Mouse (Mus musculus) bone marrow, adult 2 months (tissue): ENCODE data around the gene Pdik1l. TPM values are rescaled to one million over a fixed set of nuclear protein-coding genes. Genes with fewer than 3 reads are reported as not detected.

ENCODE experiments used
- H3K27ac ChIP-seq: fragments of 200-500 bp; 2 replicates; pipeline ENCODE4 v1.5.1; 2012; ENCODE audit warnings: low read depth, mild to moderate bottlenecking, control low read depth, inconsistent platforms, low read length; ENCODE audit not compliant: control insufficient read depth, poor library complexity, insufficient read depth
- H3K4me1 ChIP-seq: fragments of 200-500 bp; 2 replicates; pipeline ENCODE4 v1.6.1; 2011; ENCODE audit warnings: low read length; ENCODE audit not compliant: control insufficient read depth, insufficient read depth
- H3K4me3 ChIP-seq: fragments of 200-500 bp; replicated peaks from 2 replicates; pipeline ENCODE3; 2011; ENCODE audit warnings: mild to moderate bottlenecking, low read depth, low read length, control low read depth; ENCODE audit not compliant: control insufficient read depth
- CTCF ChIP-seq: fragments of 200-500 bp; IDR thresholded peaks from 2 replicates; pipeline ENCODE4 v1.5.1; 2011; ENCODE audit warnings: low read length, control low read depth; ENCODE audit not compliant: control insufficient read depth, insufficient read depth
- POLR2A ChIP-seq: fragments of 200-500 bp; IDR thresholded peaks from 2 replicates; pipeline ENCODE4 v1.6.1; 2011; ENCODE audit warnings: low read depth, mild to moderate bottlenecking, control low read depth, low read length, borderline replicate concordance; ENCODE audit not compliant: control insufficient read depth
- WGBS: fragments of 180-500 bp; shearing (Covaris S2); methylation state at CpG from one replicate; pipeline ENCODE4 v1.1.7; 2018; 5-methylcytosine and 5-hydroxymethylcytosine counted together
- polyA plus RNA-seq: library from polyadenylated mRNA; stranded (reverse); fragments of >200 nt; gene quantifications from 2 replicates; pipeline ENCODE4 v1.2.4, GENCODE M21; 2011; ENCODE audit warnings: low replicate concordance; ENCODE audit not compliant: missing spikeins, insufficient read depth, insufficient read length

Gene Pdik1l
- polyA plus RNA-seq, 1 experiment, result 5.2 TPM

GRCm38 (mm10) chr4:134245148-134245843, 42.4 kb downstream of the Pdik1l start, which contains the start of gene Zfp593:
Gene Zfp593, minus strand, starts transcription at chr4:134245592.
- Histone ChIP-seq H3K4me1 (peaks cover 3% of the 10 kb centered on the region; the same call in 1 of the 2 replicates), H3K4me3 (peak within 1 kb of the TSS; percentile 90), H3K27ac (no peak within 1 kb of the TSS)
- TF ChIP-seq POLR2A, result peak; percentile 62; the same call in 1 of the 2 replicates
- TF ChIP-seq CTCF, result peak; percentile 77
- WGBS, result under 1% methylated on average over 60 of the region's 60 CpGs

- Histone ChIP-seq H3K4me3 (no peak within 1 kb of the TSS), H3K27ac (no peak within 1 kb of the TSS; the same call in 1 of the 2 replicates), H3K4me1 (peaks cover 3% of the 10 kb centered on the region; the same call in 1 of the 2 replicates)
- TF ChIP-seq CTCF, result no peak
- TF ChIP-seq POLR2A, result no peak
- 87% methylated on average over 17 of the region's 17 CpGs for WGBS
Measured at GRCm38 (mm10) chr4:134243516-134244250, 44.0 kb downstream of the Pdik1l start, which contains the start of gene E130218I03Rik. Gene E130218I03Rik, plus strand, starts transcription at chr4:134243662.

- Histone ChIP-seq H3K27ac (no peak overlapping the region), H3K4me1 (no peaks in the 10 kb centered on the region), H3K4me3 (no peak overlapping the region)
- WGBS, result 11% methylated on average over 10 of the region's 10 CpGs
- TF ChIP-seq POLR2A, result no peak
- TF ChIP-seq CTCF, result no peak
Measured at GRCm38 (mm10) chr4:134238686-134239085, 49.0 kb downstream of the Pdik1l start.

- WGBS, result 18% methylated on average over 18 of the region's 18 CpGs
Measured at GRCm38 (mm10) chr4:134238279-134238651, 49.4 kb downstream of the Pdik1l start, which contains the start of gene Cnksr1. Gene Cnksr1, minus strand, starts transcription at chr4:134238399.

GRCm38 (mm10) chr4:134237582-134238278, 50.0 kb downstream of the Pdik1l start:
- no peak for TF ChIP-seq POLR2A
- no peak for TF ChIP-seq CTCF
- Histone ChIP-seq H3K27ac (no peak overlapping the region), H3K4me3 (no peak overlapping the region), H3K4me1 (no peaks in the 10 kb centered on the region)
- WGBS, result 69% methylated on average over 19 of the region's 19 CpGs

More at GRCm38 (mm10) chr4:134238279-134238651, 49.4 kb downstream of the Pdik1l start, which contains the start of gene Cnksr1:
- Histone ChIP-seq H3K27ac (no peak within 1 kb of the TSS), H3K4me3 (no peak within 1 kb of the TSS), H3K4me1 (no peaks in the 10 kb centered on the region)
- no peak for TF ChIP-seq POLR2A
- no peak for TF ChIP-seq CTCF

- TF ChIP-seq CTCF, result no peak
- no peak for TF ChIP-seq POLR2A
- 67% methylated on average over 5 of the region's 5 CpGs for WGBS
- Histone ChIP-seq H3K4me3 (no peak overlapping the region), H3K27ac (no peak overlapping the region), H3K4me1 (no peaks in the 10 kb centered on the region)
Measured at GRCm38 (mm10) chr4:134234876-134235275, 52.8 kb downstream of the Pdik1l start.

- TF ChIP-seq POLR2A (no peak), CTCF (no peak)
- Histone ChIP-seq H3K4me3 (no peak overlapping the region), H3K27ac (no peak overlapping the region), H3K4me1 (no peaks in the 10 kb centered on the region)
- 61% methylated on average over 8 of the region's 8 CpGs for WGBS
Measured at GRCm38 (mm10) chr4:134230431-134230830, 57.3 kb downstream of the Pdik1l start.
